Mouse (Mus musculus) adrenal gland, postnatal 36 days (tissue): ENCODE data around the gene Pigo. TPM values are rescaled to one million over a fixed set of nuclear protein-coding genes. Genes with fewer than 3 reads are reported as not detected.
A peak's percentile ranks its signal among the peaks of the same experiment; 100 is the strongest.
"Not testable (repeated sequence)": the region's sequence is repeated elsewhere in the genome, so short reads cannot be mapped to it uniquely, and the experiment has no call there.

Experiments
- DNase-seq, 2 experiments: peaks; one replicate each; pipeline ENCODE4 v3.0.0; 2021; ENCODE audit warnings: mixed read lengths in 1 of 2
- total RNA-seq, 2 experiments: library from RNA; stranded (reverse); gene quantifications; 2 replicates each; pipeline ENCODE4 v1.2.3; 2021

The Pigo gene
- total RNA-seq, 2 experiments from 2014 or later, result 16.0 to 19.6 TPM

DNA sequence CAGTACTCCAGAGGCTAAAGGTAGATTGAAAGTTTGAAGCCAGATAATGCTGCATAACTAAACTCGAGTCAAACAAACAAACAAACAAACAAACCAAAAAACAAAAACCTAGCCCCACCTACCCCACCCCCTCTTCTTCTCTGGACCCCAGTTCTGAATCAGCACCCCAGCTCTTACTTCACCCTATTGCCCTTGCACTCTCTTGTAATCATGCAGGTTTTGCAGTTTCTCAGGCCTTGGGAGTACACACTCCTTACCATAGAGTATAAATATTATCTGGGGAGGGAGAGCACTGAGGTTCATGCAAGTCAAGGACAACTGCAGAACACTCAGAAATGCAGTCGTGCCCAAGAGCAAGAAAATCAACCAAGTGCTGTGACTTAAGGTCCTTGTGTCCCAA is 24.3 kb downstream of the Pigo start:
- no peak for DNase-seq

GRCm38 (mm10) chr4:43000141-43000986 is 25.3 kb downstream of the Pigo start, which contains the start of gene Vcp:
Gene Vcp (minus strand): TSS chr4:43000507.
- DNase-seq, result peak; percentile 98 to 99

GRCm38 (mm10) chr4:42999451-43000140 is 26.0 kb downstream of the Pigo start:
- DNase-seq, result peak; percentile 88 to 91

- DNase-seq, result no peak
Observed at GRCm38 (mm10) chr4:42998022-42998421, 27.6 kb downstream of the Pigo start.

- no peak for DNase-seq
Observed at GRCm38 (mm10) chr4:42988296-42988695, 37.3 kb downstream of the Pigo start.

- not testable (repeated sequence) for DNase-seq
Observed at GRCm38 (mm10) chr4:42980467-42980866, 45.2 kb downstream of the Pigo start.

- DNase-seq, result no peak
Observed at GRCm38 (mm10) chr4:42978062-42978461, 47.6 kb downstream of the Pigo start.

GRCm38 (mm10) chr4:42973868-42974267 is 51.8 kb downstream of the Pigo start:
- DNase-seq, result peak; percentile 31 to 35

DNA sequence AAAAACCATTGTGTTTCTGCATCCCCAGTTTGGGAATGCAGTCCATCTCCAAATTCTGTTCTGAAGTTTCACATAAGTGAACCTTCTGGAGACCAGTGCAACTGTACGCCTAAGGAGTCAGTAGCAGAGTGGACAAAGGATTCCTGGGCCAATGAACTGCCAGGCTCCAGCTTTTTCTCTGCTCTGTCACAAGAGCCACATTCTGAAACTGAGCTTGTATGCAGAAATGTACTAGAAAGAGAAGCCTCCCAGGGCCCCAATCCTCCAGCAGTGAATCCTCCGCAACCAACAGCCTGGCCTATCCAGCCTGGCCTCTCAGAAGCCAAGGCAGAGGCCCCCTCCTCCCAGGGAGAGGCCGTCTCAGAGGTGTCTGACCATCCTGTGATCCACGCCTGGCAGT is 52.7 kb downstream of the Pigo start:
- DNase-seq, result no peak

GRCm38 (mm10) chr4:42969304-42969703 is 56.3 kb downstream of the Pigo start, which contains the start of gene 1700022I11Rik:
Gene 1700022I11Rik (plus strand): TSS chr4:42969604.
- no peak for DNase-seq

Other genes with a start within 250 kb of the Pigo start
- not detected for gene Fam205a1, start 171.9 kb downstream of the Pigo start, total RNA-seq
- under 1 TPM; 0.16 to 0.20 TPM for gene Gm12394, start 169.0 kb downstream of the Pigo start, total RNA-seq
- not detected for gene Fam205c, start 151.6 kb downstream of the Pigo start, total RNA-seq
- 1 to 10 TPM; 1.3 to 1.8 TPM for gene Phf24, start 109.2 kb downstream of the Pigo start, total RNA-seq
- 10 to 100 TPM; 10.9 to 35.1 TPM for gene Dnajb5, start 76.0 kb downstream of the Pigo start, total RNA-seq
- not detected for gene 1700022I11Rik, start 56.2 kb downstream of the Pigo start, total RNA-seq
- 100 to 1,000 TPM; 332 to 368 TPM for gene Vcp, start 25.3 kb downstream of the Pigo start, total RNA-seq
- 10 to 100 TPM in 1 of 2 experiments, 1 to 10 TPM in 1; 6.3 to 14.2 TPM for gene Fancg, start 15.3 kb downstream of the Pigo start, total RNA-seq
- gene Stoml2, start 5.9 kb upstream of the Pigo start, total RNA-seq, result 100 to 1,000 TPM; 191 to 261 TPM
- gene Fam214b, start 20.4 kb upstream of the Pigo start, total RNA-seq, result 10 to 100 TPM; 44.0 to 57.2 TPM
- 10 to 100 TPM; 10.5 to 12.4 TPM for gene Unc13b, start 33.1 kb upstream of the Pigo start, total RNA-seq
- under 1 TPM; 0.23 to 0.26 TPM for gene Atp8b5, start 241.3 kb upstream of the Pigo start, total RNA-seq